Mouse (Mus musculus) heart, embryonic 11.5 days (tissue): ENCODE results near the gene Klf15. TPM values are rescaled to one million over a fixed set of nuclear protein-coding genes. Genes with fewer than 3 reads are reported as not detected.

ENCODE experiments used
- ATAC-seq: fragments of 200-750 bp; cut with Nextera tagmentation; replicated peaks from 2 replicates; pipeline ENCODE4 v1.8.0; 2017; ENCODE audit warnings: moderate library complexity; ENCODE audit not compliant: insufficient number of reproducible peaks, low FRiP score, low TSS enrichment
- H3K27ac ChIP-seq: fragments of 300-500 bp; sonication (generic); 2 replicates; pipeline ENCODE4 v1.5.1; 2014; ENCODE audit warnings: mild to moderate bottlenecking, low read depth, low read length
- H3K27me3 ChIP-seq: fragments of 300-500 bp; sonication (generic); 2 replicates; pipeline ENCODE4 v1.6.1; 2014; ENCODE audit warnings: mild to moderate bottlenecking, low read length, mixed read lengths; ENCODE audit not compliant: control insufficient read depth, insufficient read depth
- H3K36me3 ChIP-seq: fragments of 300-500 bp; sonication (generic); 2 replicates; pipeline ENCODE4 v1.6.1; 2014; ENCODE audit warnings: mild to moderate bottlenecking, low read length, moderate library complexity, mixed read lengths; ENCODE audit not compliant: control insufficient read depth, insufficient read depth
- H3K4me1 ChIP-seq: fragments of 300-500 bp; sonication (generic); 2 replicates; pipeline ENCODE4 v1.6.1; 2014; ENCODE audit warnings: low read length; ENCODE audit not compliant: control insufficient read depth, insufficient read depth
- H3K4me2 ChIP-seq: fragments of 300-500 bp; sonication (generic); 2 replicates; pipeline ENCODE4 v1.6.1; 2014; ENCODE audit warnings: mild to moderate bottlenecking, moderate library complexity
- H3K4me3 ChIP-seq: fragments of 300-500 bp; sonication (generic); 2 replicates; pipeline ENCODE4 v1.5.1; 2014; ENCODE audit warnings: low read depth, low read length
- H3K9ac ChIP-seq: fragments of 300-500 bp; sonication (generic); 2 replicates; pipeline ENCODE4 v1.6.1; 2014; ENCODE audit warnings: mild to moderate bottlenecking, low read depth, low read length, moderate library complexity
- H3K9me3 ChIP-seq: fragments of 300-500 bp; sonication (generic); replicated peaks from 2 replicates; pipeline ENCODE4 v1.6.1; 2016; ENCODE audit warnings: low read length; ENCODE audit not compliant: control insufficient read depth
- WGBS: fragments of 180-500 bp; shearing (Covaris S2); extraction: QIAGEN DNeasy Blood & Tissue Kit; methylation state at CpG from one replicate; pipeline ENCODE4 v1.1.7; 2014; ENCODE audit not compliant: insufficient replicate concordance; 5-methylcytosine and 5-hydroxymethylcytosine counted together
- polyA plus RNA-seq: library from polyadenylated mRNA; unstranded; fragments of >200 nt; fragmentation: Nextera tagmentation; extraction: Ambion mirVana; gene quantifications from 2 replicates; pipeline ENCODE4 v1.2.1, GENCODE M21; 2014

Klf15 gene
- polyA plus RNA-seq, 1 experiment from 2014 or later = 6.2 TPM

- Histone ChIP-seq H3K9me3 (no peaks in the 10 kb centered on the region), H3K4me3 (no peak overlapping the region), H3K4me2 (no peak overlapping the region), H3K9ac (no peak overlapping the region), H3K27ac (no peak overlapping the region), H3K27me3 (no peaks in the 10 kb centered on the region), H3K36me3 (no peaks in the 10 kb centered on the region), H3K4me1 (no peaks in the 10 kb centered on the region)
- ATAC-seq = no peak
Observed at GRCm38 (mm10) chr6:90514369-90514768, 52.0 kb downstream of the Klf15 start.

- Histone ChIP-seq H3K4me3 (no peak overlapping the region), H3K4me2 (no peak overlapping the region), H3K27me3 (no peaks in the 10 kb centered on the region), H3K27ac (no peak overlapping the region), H3K4me1 (no peaks in the 10 kb centered on the region), H3K36me3 (no peaks in the 10 kb centered on the region), H3K9ac (no peak overlapping the region), H3K9me3 (no peaks in the 10 kb centered on the region)
- ATAC-seq = 0 out of 2 replicates have a peak, but pooled peaks have one; percentile 61
- WGBS = 29% methylated on average over 4 of the region's 4 CpGs
Observed at GRCm38 (mm10) chr6:90514883-90515405, 52.6 kb downstream of the Klf15 start.

GRCm38 (mm10) chr6:90518892-90519291 lies 56.5 kb downstream of the Klf15 start:
- WGBS = 40% methylated on average over 3 of the region's 3 CpGs
- Histone ChIP-seq H3K4me3 (no peak overlapping the region), H3K4me1 (no peaks in the 10 kb centered on the region), H3K9ac (no peak overlapping the region), H3K27me3 (no peaks in the 10 kb centered on the region), H3K4me2 (no peak overlapping the region), H3K36me3 (no peaks in the 10 kb centered on the region), H3K27ac (no peak overlapping the region), H3K9me3 (no peaks in the 10 kb centered on the region)
- ATAC-seq = no peak

- Histone ChIP-seq H3K4me2 (no peak overlapping the region), H3K9me3 (no peaks in the 10 kb centered on the region), H3K27ac (no peak overlapping the region), H3K27me3 (no peaks in the 10 kb centered on the region), H3K4me3 (no peak overlapping the region), H3K36me3 (no peaks in the 10 kb centered on the region), H3K4me1 (no peaks in the 10 kb centered on the region), H3K9ac (no peak overlapping the region)
- no peak for ATAC-seq
- 50% methylated on average over 5 of the region's 5 CpGs for WGBS
Observed at GRCm38 (mm10) chr6:90519375-90519774, 57.0 kb downstream of the Klf15 start.

Other genes with a start within 250 kb of the Klf15 start
- not detected in 2 replicates for gene Vmn1r53, start 238.1 kb upstream of the Klf15 start, polyA plus RNA-seq
- gene Vmn1r54, start 216.3 kb upstream of the Klf15 start, polyA plus RNA-seq = not detected in 2 replicates
- not detected in 2 replicates for gene BC048671, start 161.4 kb upstream of the Klf15 start, polyA plus RNA-seq
- 0.25 and 0.30 TPM in 2 replicates for gene Chst13, start 137.4 kb upstream of the Klf15 start, polyA plus RNA-seq
- gene Uroc1, start 129.3 kb upstream of the Klf15 start, polyA plus RNA-seq = not detected in 2 replicates
- 5.3 and 5.6 TPM in 2 replicates for gene Zxdc, start 93.1 kb upstream of the Klf15 start, polyA plus RNA-seq
- gene Cfap100, start 33.8 kb upstream of the Klf15 start, polyA plus RNA-seq = 0.15 TPM in 1 of 2 replicates, not detected in the other
- gene Aldh1l1, start 23.9 kb downstream of the Klf15 start, polyA plus RNA-seq = 1.00 and 1.2 TPM in 2 replicates
- 11.1 and 12.6 TPM in 2 replicates for gene Slc41a3, start 142.1 kb downstream of the Klf15 start, polyA plus RNA-seq